Mouse (Mus musculus): ENCODE measurements around the gene Kcnk10. TPM values are rescaled to one million over a fixed set of nuclear protein-coding genes. Genes with fewer than 3 reads are reported as not detected.

The Kcnk10 gene
- polyA plus RNA-seq, 1 experiment from 2014 or later, result 0.44 TPM

DNA sequence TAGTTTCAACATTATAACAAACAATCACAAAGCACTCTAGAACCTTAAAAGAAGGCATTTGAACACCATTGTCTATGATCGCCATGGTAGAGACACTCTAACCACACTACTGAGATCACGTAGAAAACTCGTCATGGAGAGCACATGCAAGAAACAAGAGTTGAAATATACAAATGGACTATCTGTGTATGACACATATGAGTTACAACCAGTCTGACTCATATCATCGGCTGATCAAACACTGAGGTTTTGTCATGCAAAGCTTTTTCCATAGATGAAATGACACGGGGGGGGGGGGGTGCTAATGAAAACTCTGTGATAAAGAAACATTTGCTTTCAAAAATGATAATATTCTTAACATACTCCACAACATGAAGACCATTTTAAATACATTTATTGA is 133.2 kb downstream of the Kcnk10 start:
- H3K4me1 ChIP-seq (ENCODE audit: control insufficient read depth, insufficient read depth, low read length), result no peaks in the 10 kb centered on the region
- H3K9ac ChIP-seq (ENCODE audit: low read depth, low read length), result no peak overlapping the region
- 89% methylated on average over 5 of the region's 5 CpGs for WGBS (ENCODE audit: insufficient replicate concordance)
- no peaks in the 10 kb centered on the region for H3K9me3 ChIP-seq (replicated peaks; ENCODE audit: control insufficient read depth, low read length)
- ATAC-seq (replicated peaks; ENCODE audit: insufficient number of reproducible peaks, low FRiP score, low TSS enrichment), result no peak
- H3K4me3 ChIP-seq (ENCODE audit: low read depth, low read length), result no peak overlapping the region
- H3K36me3 ChIP-seq (ENCODE audit: control insufficient read depth, insufficient read depth, low read length), result no peaks in the 10 kb centered on the region
- no peak overlapping the region for H3K4me2 ChIP-seq
- no peaks in the 10 kb centered on the region for H3K27me3 ChIP-seq (ENCODE audit: control insufficient read depth, insufficient read depth, low read length)
- H3K27ac ChIP-seq (ENCODE audit: low read depth, low read length), result no peak overlapping the region

DNA sequence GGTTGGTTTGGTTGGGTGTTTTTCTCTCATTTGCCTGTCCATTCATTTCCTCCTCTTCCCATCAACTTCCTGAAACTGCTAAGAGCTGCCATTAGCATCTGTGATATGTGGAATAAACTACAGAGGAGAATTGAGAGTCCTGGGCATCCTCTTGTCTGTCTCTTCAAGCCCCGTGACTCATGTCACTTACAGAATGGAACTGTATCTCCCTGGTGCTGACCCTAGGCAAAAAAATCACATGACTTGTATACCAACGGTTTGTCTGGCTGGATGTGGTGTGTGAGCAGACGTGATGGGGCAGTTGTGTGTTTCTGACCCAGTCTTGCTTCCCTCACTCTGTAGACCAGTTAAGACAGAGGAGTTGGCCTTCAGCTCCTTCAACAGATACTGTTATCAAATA is 134.4 kb downstream of the Kcnk10 start:
- WGBS (ENCODE audit: insufficient replicate concordance), result 82% methylated on average over 3 of the region's 3 CpGs
- no peaks in the 10 kb centered on the region for H3K27me3 ChIP-seq (ENCODE audit: control insufficient read depth, insufficient read depth, low read length)
- H3K4me1 ChIP-seq (ENCODE audit: control insufficient read depth, insufficient read depth, low read length), result no peaks in the 10 kb centered on the region
- no peak overlapping the region for H3K27ac ChIP-seq (ENCODE audit: low read depth, low read length)
- no peak for ATAC-seq (replicated peaks; ENCODE audit: insufficient number of reproducible peaks, low FRiP score, low TSS enrichment)
- H3K9ac ChIP-seq (ENCODE audit: low read depth, low read length), result no peak overlapping the region
- H3K4me3 ChIP-seq (ENCODE audit: low read depth, low read length), result no peak overlapping the region
- no peak overlapping the region for H3K4me2 ChIP-seq
- H3K9me3 ChIP-seq (replicated peaks; ENCODE audit: control insufficient read depth, low read length), result no peaks in the 10 kb centered on the region
- no peaks in the 10 kb centered on the region for H3K36me3 ChIP-seq (ENCODE audit: control insufficient read depth, insufficient read depth, low read length)

DNA sequence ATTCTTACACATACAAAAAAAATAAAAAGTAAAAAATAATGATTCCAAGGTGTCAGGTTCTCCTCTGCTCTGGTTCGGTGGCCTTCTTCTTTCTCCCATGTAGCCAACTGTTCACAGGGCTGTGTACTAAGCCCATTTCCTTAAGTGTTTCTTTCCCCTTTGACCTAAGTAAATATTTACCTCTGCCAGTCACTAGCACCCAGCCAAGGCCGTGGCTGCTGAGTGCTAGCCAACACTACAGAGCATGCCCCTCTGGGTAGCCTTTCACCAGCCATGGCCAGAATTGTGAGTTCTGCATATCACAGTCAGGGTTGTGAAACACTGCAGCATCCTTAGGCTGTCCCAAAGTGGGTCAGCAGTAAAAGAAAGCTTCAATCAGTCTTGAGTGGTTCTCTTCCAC is 140.0 kb downstream of the Kcnk10 start:
- WGBS (ENCODE audit: insufficient replicate concordance), result 58% methylated on average over 2 of the region's 2 CpGs
- no peak for ATAC-seq (replicated peaks; ENCODE audit: insufficient number of reproducible peaks, low FRiP score, low TSS enrichment)
- no peak overlapping the region for H3K4me2 ChIP-seq

DNA sequence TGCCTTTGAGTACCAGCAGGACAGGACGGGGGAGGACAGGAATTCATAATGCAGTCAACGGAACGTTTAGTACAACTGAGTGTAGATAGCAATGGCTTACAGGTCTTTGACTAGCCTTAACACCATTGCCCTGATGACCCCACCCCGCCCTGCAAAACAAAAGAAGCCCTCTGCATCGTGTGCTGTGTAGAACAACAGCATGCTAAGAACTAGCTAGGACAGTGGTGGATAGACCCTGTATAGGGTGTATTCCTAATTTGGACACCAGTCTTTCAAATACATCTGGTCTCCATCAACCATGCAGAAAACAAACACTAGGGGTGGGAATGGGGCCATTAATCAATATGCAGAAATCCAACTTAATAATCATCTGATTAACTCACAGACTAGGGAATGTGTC is 147.4 kb downstream of the Kcnk10 start:
- Histone ChIP-seq H3K4me3 (ENCODE audit: low read depth, low read length) (no peak overlapping the region), H3K9me3 (replicated peaks; ENCODE audit: control insufficient read depth, low read length) (no peaks in the 10 kb centered on the region), H3K4me2 (no peak overlapping the region), H3K36me3 (ENCODE audit: control insufficient read depth, insufficient read depth, low read length) (no peaks in the 10 kb centered on the region), H3K27ac (ENCODE audit: low read depth, low read length) (no peak overlapping the region), H3K9ac (ENCODE audit: low read depth, low read length) (no peak overlapping the region), H3K27me3 (ENCODE audit: control insufficient read depth, insufficient read depth, low read length) (no peaks in the 10 kb centered on the region), H3K4me1 (ENCODE audit: control insufficient read depth, insufficient read depth, low read length) (no peaks in the 10 kb centered on the region)
- 82% methylated on average over 5 of the region's 5 CpGs for WGBS (ENCODE audit: insufficient replicate concordance)
- no peak for ATAC-seq (replicated peaks; ENCODE audit: insufficient number of reproducible peaks, low FRiP score, low TSS enrichment)

More for the DNA sequence above, 140.0 kb downstream of the Kcnk10 start:
- no peaks in the 10 kb centered on the region for H3K4me1 ChIP-seq (ENCODE audit: control insufficient read depth, insufficient read depth, low read length)
- H3K9ac ChIP-seq (ENCODE audit: low read depth, low read length), result no peak overlapping the region
- no peak overlapping the region for H3K4me3 ChIP-seq (ENCODE audit: low read depth, low read length)
- H3K9me3 ChIP-seq (replicated peaks; ENCODE audit: control insufficient read depth, low read length), result no peaks in the 10 kb centered on the region
- no peak overlapping the region for H3K27ac ChIP-seq (ENCODE audit: low read depth, low read length)
- H3K36me3 ChIP-seq (ENCODE audit: control insufficient read depth, insufficient read depth, low read length), result no peaks in the 10 kb centered on the region
- H3K27me3 ChIP-seq (ENCODE audit: control insufficient read depth, insufficient read depth, low read length), result no peaks in the 10 kb centered on the region

DNA sequence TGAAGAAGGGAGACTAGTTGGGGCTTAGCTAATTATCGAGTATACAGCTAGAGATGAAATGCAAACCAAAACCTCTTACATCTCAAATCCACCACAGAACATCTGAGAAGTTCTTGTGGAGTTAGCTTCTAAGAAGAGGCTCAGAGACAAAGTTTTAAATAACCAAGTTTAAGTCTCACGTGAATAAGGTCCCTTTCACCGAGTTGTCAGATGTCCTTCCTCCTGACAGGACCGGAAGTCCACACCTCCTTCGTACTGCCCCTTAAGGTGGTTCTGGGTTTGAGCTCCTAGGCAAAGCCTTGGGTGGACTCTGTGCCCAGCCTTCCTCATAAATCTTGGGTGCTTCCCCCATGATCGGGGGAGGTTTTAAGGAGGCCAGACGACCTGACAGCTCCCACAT is 156.8 kb downstream of the Kcnk10 start:
- Histone ChIP-seq H3K36me3 (ENCODE audit: control insufficient read depth, insufficient read depth, low read length) (no peaks in the 10 kb centered on the region), H3K4me3 (ENCODE audit: low read depth, low read length) (no peak overlapping the region), H3K9ac (ENCODE audit: low read depth, low read length) (no peak overlapping the region), H3K4me2 (no peak overlapping the region), H3K27ac (ENCODE audit: low read depth, low read length) (no peak overlapping the region), H3K4me1 (ENCODE audit: control insufficient read depth, insufficient read depth, low read length) (no peaks in the 10 kb centered on the region), H3K27me3 (ENCODE audit: control insufficient read depth, insufficient read depth, low read length) (no peaks in the 10 kb centered on the region), H3K9me3 (replicated peaks; ENCODE audit: control insufficient read depth, low read length) (no peaks in the 10 kb centered on the region)
- no peak for ATAC-seq (replicated peaks; ENCODE audit: insufficient number of reproducible peaks, low FRiP score, low TSS enrichment)
- 77% methylated on average over 7 of the region's 7 CpGs for WGBS (ENCODE audit: insufficient replicate concordance)

DNA sequence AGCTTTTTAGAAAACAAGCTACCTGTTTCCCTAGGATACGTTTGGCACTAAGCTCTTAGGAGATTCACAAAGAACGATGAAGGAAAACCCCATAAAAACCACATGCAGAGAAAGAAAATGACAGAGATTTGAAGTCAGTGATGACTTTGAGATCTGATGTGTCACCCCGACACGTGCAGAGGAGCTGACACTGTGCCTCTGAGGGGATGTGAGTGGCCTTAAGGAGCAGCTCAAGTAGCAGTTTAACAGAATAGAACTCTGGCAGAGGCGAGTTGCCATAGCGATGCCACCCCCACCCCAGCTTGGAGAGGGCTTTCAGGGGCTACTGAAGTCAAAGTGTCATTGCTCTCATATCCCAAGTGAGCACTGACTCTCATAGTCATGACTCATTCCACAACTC is 158.3 kb downstream of the Kcnk10 start:
- Histone ChIP-seq H3K9ac (ENCODE audit: low read depth, low read length) (no peak overlapping the region), H3K9me3 (replicated peaks; ENCODE audit: control insufficient read depth, low read length) (no peaks in the 10 kb centered on the region), H3K4me3 (ENCODE audit: low read depth, low read length) (no peak overlapping the region), H3K4me2 (no peak overlapping the region), H3K27me3 (ENCODE audit: control insufficient read depth, insufficient read depth, low read length) (no peaks in the 10 kb centered on the region), H3K36me3 (ENCODE audit: control insufficient read depth, insufficient read depth, low read length) (no peaks in the 10 kb centered on the region), H3K27ac (ENCODE audit: low read depth, low read length) (no peak overlapping the region), H3K4me1 (ENCODE audit: control insufficient read depth, insufficient read depth, low read length) (no peaks in the 10 kb centered on the region)
- ATAC-seq (replicated peaks; ENCODE audit: insufficient number of reproducible peaks, low FRiP score, low TSS enrichment), result no peak
- 68% methylated on average over 6 of the region's 6 CpGs for WGBS (ENCODE audit: insufficient replicate concordance)

DNA sequence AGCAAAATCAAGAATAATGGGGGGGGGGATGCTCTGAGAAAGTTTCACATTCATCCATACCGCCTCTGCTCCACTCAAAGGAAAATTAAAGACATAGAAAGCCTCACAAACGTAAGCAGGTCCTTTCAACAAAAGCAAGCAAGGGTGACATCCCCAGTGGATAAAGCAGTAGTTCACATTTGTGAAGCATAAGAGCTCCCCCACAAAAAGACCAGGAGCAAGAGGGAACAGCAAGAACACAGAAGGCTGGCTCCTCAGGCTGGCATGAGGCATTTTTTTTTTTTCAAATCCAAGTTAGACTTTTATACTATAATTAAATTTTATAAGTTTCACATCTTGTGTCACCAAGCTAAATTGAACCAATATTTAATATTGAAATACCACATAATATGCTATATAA is 168.5 kb downstream of the Kcnk10 start:
- Histone ChIP-seq H3K36me3 (ENCODE audit: control insufficient read depth, insufficient read depth, low read length) (no peaks in the 10 kb centered on the region), H3K9ac (ENCODE audit: low read depth, low read length) (no peak overlapping the region), H3K4me1 (ENCODE audit: control insufficient read depth, insufficient read depth, low read length) (no peaks in the 10 kb centered on the region), H3K4me2 (no peak overlapping the region), H3K4me3 (ENCODE audit: low read depth, low read length) (no peak overlapping the region), H3K27ac (ENCODE audit: low read depth, low read length) (no peak overlapping the region), H3K27me3 (ENCODE audit: control insufficient read depth, insufficient read depth, low read length) (no peaks in the 10 kb centered on the region), H3K9me3 (replicated peaks; ENCODE audit: control insufficient read depth, low read length) (no peaks in the 10 kb centered on the region)
- ATAC-seq (replicated peaks; ENCODE audit: insufficient number of reproducible peaks, low FRiP score, low TSS enrichment), result no peak
- 51% methylated on average over 2 of the region's 2 CpGs for WGBS (ENCODE audit: insufficient replicate concordance)

DNA sequence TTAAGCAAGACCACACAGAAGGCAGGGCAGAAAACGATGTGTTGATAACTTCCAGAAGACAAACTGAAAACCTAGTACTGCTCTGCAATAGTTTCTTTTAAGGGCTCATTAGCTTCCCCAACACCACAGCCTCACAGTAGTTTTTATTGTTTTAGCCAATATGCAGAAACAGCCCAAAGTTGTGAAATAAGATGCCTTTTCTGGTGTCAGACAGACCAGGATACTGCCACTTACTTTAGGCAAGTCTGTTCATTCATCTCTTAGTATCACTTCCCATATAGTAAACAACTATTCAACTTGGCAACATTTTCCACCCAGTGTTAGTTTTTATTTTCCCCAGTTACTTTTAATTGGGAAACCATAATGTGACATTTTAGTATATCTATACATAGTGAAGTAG is 171.5 kb downstream of the Kcnk10 start:
- H3K4me3 ChIP-seq (ENCODE audit: low read depth, low read length), result no peak overlapping the region
- no peak overlapping the region for H3K4me2 ChIP-seq
- H3K9ac ChIP-seq (ENCODE audit: low read depth, low read length), result no peak overlapping the region
- no peaks in the 10 kb centered on the region for H3K36me3 ChIP-seq (ENCODE audit: control insufficient read depth, insufficient read depth, low read length)
- ATAC-seq (replicated peaks; ENCODE audit: insufficient number of reproducible peaks, low FRiP score, low TSS enrichment), result no peak
- H3K9me3 ChIP-seq (replicated peaks; ENCODE audit: control insufficient read depth, low read length), result no peaks in the 10 kb centered on the region
- no peaks in the 10 kb centered on the region for H3K4me1 ChIP-seq (ENCODE audit: control insufficient read depth, insufficient read depth, low read length)
- WGBS (ENCODE audit: insufficient replicate concordance), result 50% methylated on average over 1 of the region's 1 CpGs
- H3K27me3 ChIP-seq (ENCODE audit: control insufficient read depth, insufficient read depth, low read length), result no peaks in the 10 kb centered on the region
- H3K27ac ChIP-seq (ENCODE audit: low read depth, low read length), result no peak overlapping the region

DNA sequence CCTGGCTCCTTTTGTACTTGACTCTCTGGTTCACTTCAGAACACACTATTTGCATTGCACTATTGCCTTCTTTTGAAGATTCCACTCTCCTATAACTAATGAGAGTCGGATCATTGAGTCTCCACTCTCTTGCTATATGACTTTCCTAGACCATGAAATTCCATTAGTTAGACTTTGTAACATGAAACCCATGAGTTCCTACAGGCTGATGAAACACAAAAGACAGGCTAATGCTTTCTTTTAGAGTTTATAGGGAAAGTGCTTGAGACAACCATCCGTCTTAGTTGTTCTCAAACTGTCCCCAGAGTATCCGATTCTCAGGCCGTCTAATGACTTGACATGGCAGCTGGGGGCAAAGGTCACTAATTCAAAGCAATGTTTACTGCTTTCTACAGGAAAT is 172.0 kb downstream of the Kcnk10 start:
- Histone ChIP-seq H3K4me2 (no peak overlapping the region), H3K36me3 (ENCODE audit: control insufficient read depth, insufficient read depth, low read length) (no peaks in the 10 kb centered on the region), H3K9ac (ENCODE audit: low read depth, low read length) (no peak overlapping the region), H3K4me1 (ENCODE audit: control insufficient read depth, insufficient read depth, low read length) (no peaks in the 10 kb centered on the region), H3K27ac (ENCODE audit: low read depth, low read length) (no peak overlapping the region), H3K27me3 (ENCODE audit: control insufficient read depth, insufficient read depth, low read length) (no peaks in the 10 kb centered on the region), H3K4me3 (ENCODE audit: low read depth, low read length) (no peak overlapping the region), H3K9me3 (replicated peaks; ENCODE audit: control insufficient read depth, low read length) (no peaks in the 10 kb centered on the region)
- 59% methylated on average over 4 of the region's 4 CpGs for WGBS (ENCODE audit: insufficient replicate concordance)
- ATAC-seq (replicated peaks; ENCODE audit: insufficient number of reproducible peaks, low FRiP score, low TSS enrichment), result no peak

Data from heart, embryonic 11.5 days (tissue).